Mouse (Mus musculus) MEL (cell line): ENCODE data around the gene Gm21882. TPM values are rescaled to one million over a fixed set of nuclear protein-coding genes. Genes with fewer than 3 reads are reported as not detected.
"Not testable (repeated sequence)": the region's sequence is repeated elsewhere in the genome, so short reads cannot be mapped to it uniquely, and the experiment has no call there.

Experiments
- DNase-seq: peaks from one replicate; pipeline ENCODE4 v3.0.0; 2011; ENCODE audit warnings: low read depth, low spot score
- H3K27ac ChIP-seq: 2 replicates; pipeline ENCODE4 v1.5.1; 2012; ENCODE audit warnings: low read depth, mild to moderate bottlenecking, control low read depth, low read length, moderate library complexity; ENCODE audit not compliant: control insufficient read depth
- H3K27me3 ChIP-seq, 2 experiments: fragments of 150-350 bp in 1 of 2; sonication (generic) in 1 of 2; 2 replicates each; pipeline ENCODE4 v1.6.1; 2012; ENCODE audit warnings: low read length in 2 of 2, mild to moderate bottlenecking in 2 of 2, improper control_type of control experiment in 1 of 2, moderate library complexity in 1 of 2; ENCODE audit not compliant: insufficient read depth in 2 of 2, control insufficient read depth in 1 of 2
- H3K36me3 ChIP-seq, 2 experiments: 2 replicates each; pipeline ENCODE4 v1.6.1; 2012 to 2014; ENCODE audit warnings: low read length in 2 of 2, improper control_type of control experiment in 1 of 2, inconsistent platforms in 1 of 2, mild to moderate bottlenecking in 1 of 2; ENCODE audit not compliant: insufficient read depth in 2 of 2, control insufficient read depth in 1 of 2
- H3K4me1 ChIP-seq, 2 experiments: fragments of 150-350 bp in 1 of 2; sonication (generic) in 1 of 2; 2 replicates each; pipeline ENCODE4 v1.6.1; 2012; ENCODE audit warnings: low read length in 2 of 2, improper control_type of control experiment in 1 of 2, mild to moderate bottlenecking in 1 of 2; ENCODE audit not compliant: insufficient read depth in 2 of 2, control insufficient read depth in 1 of 2
- H3K4me3 ChIP-seq, 2 experiments: fragments of 150-350 bp in 1 of 2; sonication (generic) in 1 of 2; 2 replicates each; pipeline ENCODE4 v1.5.1; 2012; ENCODE audit warnings: low read depth in 2 of 2, low read length in 2 of 2, mild to moderate bottlenecking in 2 of 2, moderate library complexity in 2 of 2, control low read depth in 1 of 2, improper control_type of control experiment in 1 of 2; ENCODE audit not compliant: control insufficient read depth in 1 of 2, insufficient read depth in 1 of 2
- H3K79me2 ChIP-seq: 2 replicates; pipeline ENCODE4 v1.6.1; 2012; ENCODE audit warnings: mild to moderate bottlenecking, low read length, moderate library complexity; ENCODE audit not compliant: control insufficient read depth, poor library complexity, insufficient read depth
- H3K9ac ChIP-seq: 2 replicates; pipeline ENCODE4 v1.6.1; 2012; ENCODE audit warnings: low read depth, mild to moderate bottlenecking, control low read depth, low read length, moderate library complexity; ENCODE audit not compliant: control insufficient read depth, poor library complexity, severe bottlenecking
- H3K9me3 ChIP-seq: fragments of 150-350 bp; sonication (generic); replicated peaks from 2 replicates; pipeline ENCODE4 v1.6.1; 2012; ENCODE audit warnings: mild to moderate bottlenecking, low read length, improper control_type of control experiment, moderate library complexity; ENCODE audit not compliant: insufficient read depth
- polyA plus RNA-seq, 2 experiments: library from polyadenylated mRNA; stranded (reverse) in 1 of 2; unstranded in 1 of 2; fragments of >175 nt in 1 of 2; fragments of >200 nt in 1 of 2; gene quantifications; 2 replicates each; pipeline versions ENCODE4 v1.2.1 to v1.2.4; 2012; ENCODE audit warnings: low replicate concordance in 2 of 2, low read depth in 1 of 2; ENCODE audit not compliant: insufficient read length in 2 of 2, insufficient read depth in 1 of 2, missing spikeins in 1 of 2
- total RNA-seq: library from RNA; depleted of rRNA; stranded (reverse); fragments of 300-350 nt; gene quantifications from 2 replicates; pipeline ENCODE4 v1.2.3, GENCODE M21; 2012; rRNA removed

Gm21882 gene
- not detected in 2 replicates for total RNA-seq
- not detected for polyA plus RNA-seq

- H3K27me3 ChIP-seq, H3K79me2 ChIP-seq, H3K9me3 ChIP-seq, H3K27ac ChIP-seq, H3K9ac ChIP-seq, H3K4me1 ChIP-seq, DNase-seq, H3K4me3 ChIP-seq, H3K36me3 ChIP-seq: not testable (repeated sequence)
Observed at GRCm38 (mm10) chrY:40381423-40381822, at the start of gene Gm21882. TSS of gene Gm21882 (minus strand) at chrY:40381523.

Other genes with a start within 250 kb of the Gm21882 start
- gene Gm21865, start 64.6 kb downstream of the Gm21882 start, total RNA-seq, result not detected in 2 replicates
- not detected for gene Gm21865, start 64.6 kb downstream of the Gm21882 start, polyA plus RNA-seq